In the genomic region with DNA sequence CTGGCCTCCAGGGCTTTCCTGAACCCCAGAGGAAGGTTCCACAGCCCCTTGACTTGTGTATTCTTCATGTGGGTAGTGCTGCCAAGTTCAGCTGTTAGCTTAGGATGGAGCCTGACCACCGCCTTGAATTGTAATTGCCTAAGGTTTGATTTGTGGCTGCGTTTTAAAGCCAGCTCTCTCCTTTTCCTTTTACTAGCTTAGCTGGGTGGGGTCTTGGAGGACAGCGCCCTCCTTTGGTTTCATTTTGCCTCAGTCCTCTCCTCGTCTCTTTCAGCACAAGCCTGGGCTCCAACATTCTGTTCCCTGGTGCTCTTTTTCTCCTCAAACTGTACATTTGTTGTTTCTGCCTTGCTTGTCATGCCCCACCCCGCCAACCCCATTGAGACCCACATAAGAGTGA, we compare ENCODE assay signal across 20 mouse cellular contexts.
DNase-seq lines count a peak whose midpoint lies in the region; ATAC-seq lines count a peak whose summit lies in the region.
"Had no signal": no experiment of that assay in that cellular context is flagged by ENCODE, and none has a peak within 500 bp of the region (broad histone marks: within the 10 kb centered on the region; RNA-seq: fewer than 3 reads in every experiment).

No protein-coding gene starts in this region.

- no peaks in the 10 kb centered on the region for H3K27me3 ChIP-seq in heart, embryonic 12.5 days (replicated peaks)
- H3K27me3 ChIP-seq: CH12.LX, Patski had no signal

- peaks cover 10% of the 10 kb centered on the region for H3K9me3 ChIP-seq in heart, embryonic 12.5 days (replicated peaks)
- H3K9me3 ChIP-seq: G1E had no signal

- H3K27ac ChIP-seq in heart, embryonic 12.5 days (ENCODE audit: poor library complexity, severe bottlenecking) = no peak overlapping the region

- no peak overlapping the region for H3K9ac ChIP-seq in heart, embryonic 12.5 days

- DNase-seq in heart, adult 11 months = peak; percentile 74
- DNase-seq in ZHBTc4 (ENCODE audit: low read depth, low spot score) = peak; percentile 56
- no peak for DNase-seq in frontal cortex, postnatal 14 days (ENCODE audit: low spot score in 2 of 2)
- DNase-seq: adrenal gland, adult 2 months; adrenal gland, adult 8-10 months; adrenal gland, postnatal 10 days; adrenal gland, postnatal 14 days; adrenal gland, postnatal 25 days; adrenal gland, postnatal 36 days; B cell, adult 2 months; cerebellum, adult 11 months; cerebellum, adult 11-12 months; cerebellum, adult 18-20 months; cerebellum, adult 2 months had no signal

- no peak overlapping the region for H3K4me2 ChIP-seq in heart, embryonic 12.5 days

- H3K36me3 ChIP-seq in heart, embryonic 12.5 days = no peaks in the 10 kb centered on the region
- H3K36me3 ChIP-seq: G1E had no signal

- WGBS in heart, embryonic 12.5 days = 79% methylated on average over 5 of the region's 5 CpGs

- no peaks in the 10 kb centered on the region for H3K4me1 ChIP-seq in heart, embryonic 12.5 days (replicated peaks)

- no peak overlapping the region for H3K4me3 ChIP-seq in heart, embryonic 12.5 days

- ATAC-seq in heart, embryonic 12.5 days (ENCODE audit: insufficient number of reproducible peaks, low FRiP score) = no peak
- ATAC-seq: activated CD4-positive, CD25-positive, alpha-beta regulatory T cell, adult 4 months; CD4-positive, CD25-positive, alpha-beta regulatory T cell, adult 4 months; Patski had no signal

Comparison
In these comparisons a context has a peak if more than half of its experiments do, and no peak if none do; other contexts are left out.
1. DNase-seq: peak in heart, adult 11 months (single experiment) and ZHBTc4 (single experiment); none in frontal cortex, postnatal 14 days (0 of 2).